Mouse (Mus musculus) left cerebral cortex, postnatal 36 days (tissue): ENCODE data around the gene Ago3. TPM values are rescaled to one million over a fixed set of nuclear protein-coding genes. Genes with fewer than 3 reads are reported as not detected.
A peak's percentile ranks its signal among the peaks of the same experiment; 100 is the strongest.

Experiments used
- DNase-seq, 2 experiments: peaks; one replicate each; pipeline ENCODE4 v3.0.0; 2021 to 2022; ENCODE audit warnings: low spot score in 2 of 2, mixed read lengths in 1 of 2
- intact Hi-C: fragments of 180-260 bp; cut with DNase I; formaldehyde crosslinking; loops from one replicate; pipeline ENCODE4 v1.15.1; 2025
- total RNA-seq, 2 experiments: library from RNA; stranded (reverse); gene quantifications; 2 replicates each; pipeline ENCODE4 v1.2.3; 2021

Ago3 gene
- total RNA-seq, 2 experiments from 2014 or later = 23.7 to 43.1 TPM

DNA sequence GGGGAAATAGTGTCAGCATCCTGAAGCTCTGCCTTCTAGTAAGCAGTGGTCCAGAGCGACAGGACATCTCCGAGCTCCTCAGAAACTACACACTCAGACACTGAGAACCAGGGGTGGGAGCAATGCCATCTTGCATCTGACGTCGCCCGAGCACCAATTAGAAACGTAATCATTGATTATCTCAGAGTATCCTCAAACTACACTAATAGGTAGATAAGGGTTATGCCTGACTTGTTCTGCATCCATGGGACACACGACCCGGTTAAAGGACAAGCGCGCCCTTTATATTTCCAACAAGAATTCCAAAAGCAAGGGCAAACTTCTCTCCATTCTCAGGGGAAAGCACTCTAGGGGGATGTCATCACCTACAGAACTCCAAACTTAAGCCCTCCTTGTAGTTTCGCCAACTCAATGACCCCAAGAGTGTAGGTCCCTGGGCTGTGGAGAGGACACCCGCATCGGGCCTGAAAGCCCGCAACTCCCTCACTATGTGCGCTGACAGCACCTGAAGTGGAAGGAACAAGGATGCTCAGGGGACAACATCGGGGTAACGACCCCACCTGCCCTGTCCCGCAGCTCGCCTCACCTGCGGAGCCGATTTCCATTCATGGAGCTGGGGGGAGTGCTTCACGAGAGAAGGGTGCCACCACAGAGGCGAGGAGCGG is 542 bp downstream of the Ago3 start:
- no peak for DNase-seq
- intact Hi-C loops = no loop called here

DNA sequence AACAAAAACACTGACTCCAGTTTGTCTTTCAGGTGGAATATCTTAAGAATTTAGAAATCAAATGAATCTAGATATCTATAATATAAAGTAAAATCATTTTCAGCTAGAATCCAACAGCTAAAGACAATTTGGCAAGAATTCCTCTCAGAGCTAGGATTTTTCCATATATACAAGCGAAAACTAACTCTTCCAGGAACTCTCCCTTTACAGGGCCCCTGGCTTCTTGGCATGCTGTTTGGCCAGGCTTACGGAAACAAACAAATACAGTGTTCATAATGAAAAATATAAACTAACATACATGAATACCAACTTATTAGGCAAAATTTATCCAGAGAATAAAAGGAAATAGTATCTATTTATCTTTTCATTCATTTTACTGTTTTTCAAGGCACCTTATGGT is 5.5 kb downstream of the Ago3 start:
- DNase-seq = no peak
- intact Hi-C loops = no loop called here

DNA sequence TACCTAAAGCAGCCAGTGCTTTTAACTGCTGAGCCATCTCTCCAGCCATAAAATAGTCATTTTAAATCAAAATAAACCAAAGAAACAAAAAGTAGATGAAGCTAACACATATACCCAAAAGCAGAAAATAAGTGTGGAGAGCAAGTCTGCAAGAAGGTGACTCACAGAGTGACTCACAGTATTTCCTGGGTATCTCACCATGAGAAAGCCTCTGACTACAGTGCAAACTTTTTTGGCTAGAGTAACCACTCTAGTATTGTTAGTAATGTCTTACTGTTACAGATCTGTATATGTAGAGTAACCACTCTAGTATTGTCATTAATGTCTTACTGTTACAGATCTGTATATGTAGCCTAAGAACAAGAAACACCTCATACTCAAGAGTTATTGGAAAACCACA is 13.6 kb downstream of the Ago3 start:
- no peak for DNase-seq
- intact Hi-C loops = no loop called here

DNA sequence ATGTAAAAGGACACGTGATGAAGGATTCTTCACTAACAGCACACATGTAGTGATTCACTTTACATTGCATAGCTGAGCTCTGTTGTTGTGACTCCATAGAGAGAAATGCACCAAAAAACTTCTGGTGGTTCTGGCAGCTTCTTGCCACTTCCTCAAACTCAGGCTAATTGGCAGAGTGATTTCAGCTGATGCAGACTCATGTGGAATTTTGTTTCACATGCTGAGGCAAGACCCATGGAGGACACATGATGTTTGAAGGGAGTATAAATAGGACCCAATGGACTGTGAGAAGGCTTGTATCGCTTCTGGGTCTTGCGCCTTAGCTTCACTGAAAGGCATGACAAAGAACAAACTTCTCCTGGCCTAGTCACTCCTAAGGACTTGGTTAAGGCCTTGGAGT is 16.8 kb downstream of the Ago3 start:
- no peak for DNase-seq
- intact Hi-C loops = no loop called here

DNA sequence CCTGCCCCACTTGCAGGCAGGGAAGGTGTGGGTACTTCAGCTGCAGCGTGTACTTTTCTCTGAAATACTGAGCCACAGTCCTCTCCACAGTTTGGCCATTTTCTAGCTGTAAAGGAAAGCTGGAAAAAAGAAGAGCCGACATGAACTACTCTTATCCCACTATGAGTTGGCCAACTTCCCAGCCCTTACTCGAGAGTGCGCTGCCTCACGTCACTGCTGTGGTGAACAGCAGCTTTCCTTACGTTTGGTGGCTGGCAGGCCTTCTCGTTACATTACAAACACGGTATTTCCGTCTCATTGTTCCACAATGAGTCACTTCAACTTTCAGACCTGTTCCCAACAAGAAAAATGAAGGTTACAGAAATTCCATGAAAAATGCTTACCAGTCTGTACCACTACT is 57.9 kb downstream of the Ago3 start:
- intact Hi-C loops = no loop called here
- DNase-seq = peak in 1 of 2 experiments; percentile 7

DNA sequence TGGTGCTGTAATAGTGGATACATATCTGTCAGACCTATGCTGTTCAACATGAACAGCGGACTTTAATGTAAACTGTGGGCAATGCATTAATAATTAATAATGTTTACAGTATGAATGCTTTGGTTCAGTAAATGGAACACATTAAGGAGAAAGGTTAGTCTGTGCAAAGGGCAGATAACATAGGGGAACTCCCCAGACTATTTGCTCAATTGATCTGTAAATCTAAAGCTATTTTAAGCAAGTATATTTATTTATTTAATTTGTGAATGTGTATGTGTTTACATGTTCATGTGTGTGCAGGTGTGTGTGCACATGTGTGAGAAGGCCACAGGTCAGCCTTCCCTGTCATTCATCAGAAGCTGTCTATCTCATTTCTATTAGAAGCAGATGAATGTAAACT is 69.3 kb downstream of the Ago3 start:
- DNase-seq = no peak
- intact Hi-C loops = no loop called here

DNA sequence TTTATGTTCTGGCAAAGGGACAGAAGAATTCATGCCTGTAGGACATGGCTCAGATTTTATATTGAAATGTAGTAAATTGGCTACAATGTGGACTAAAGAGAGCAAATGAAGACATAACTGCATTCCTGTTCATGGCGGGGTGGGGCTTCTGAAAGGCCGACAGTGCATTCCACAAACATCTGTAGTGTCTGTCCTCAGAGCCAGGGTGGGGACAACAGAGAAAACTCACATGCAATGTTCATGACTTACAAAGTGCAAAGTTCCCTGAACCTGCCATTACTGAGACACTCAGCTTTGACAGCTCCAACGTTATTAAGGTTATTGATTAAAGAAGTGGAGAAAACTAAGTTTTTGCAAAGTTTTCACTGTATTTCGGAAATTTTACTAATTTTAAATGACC is 85.9 kb downstream of the Ago3 start:
- intact Hi-C loops = no loop called here
- no peak for DNase-seq

DNA sequence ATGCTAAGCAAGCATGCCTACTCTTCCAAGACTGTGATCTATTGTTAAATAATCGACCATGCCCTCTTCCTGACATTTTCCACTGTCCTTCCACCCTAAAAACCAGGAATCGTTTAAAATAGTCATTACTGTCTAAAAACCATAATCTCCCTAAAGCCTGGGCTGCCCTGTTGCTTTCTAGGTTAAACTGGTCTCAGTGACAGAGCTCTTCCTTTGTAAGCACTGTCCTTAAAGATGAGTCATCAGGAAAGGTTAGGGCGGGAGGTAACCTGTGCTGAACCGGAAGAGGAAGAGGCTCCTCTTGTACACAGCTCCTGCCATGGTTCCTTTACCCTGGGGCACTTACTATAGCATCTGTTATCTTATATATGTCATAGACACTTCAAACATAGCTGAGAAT is 89.9 kb downstream of the Ago3 start:
- no peak for DNase-seq
- intact Hi-C loops = no loop called here

DNA sequence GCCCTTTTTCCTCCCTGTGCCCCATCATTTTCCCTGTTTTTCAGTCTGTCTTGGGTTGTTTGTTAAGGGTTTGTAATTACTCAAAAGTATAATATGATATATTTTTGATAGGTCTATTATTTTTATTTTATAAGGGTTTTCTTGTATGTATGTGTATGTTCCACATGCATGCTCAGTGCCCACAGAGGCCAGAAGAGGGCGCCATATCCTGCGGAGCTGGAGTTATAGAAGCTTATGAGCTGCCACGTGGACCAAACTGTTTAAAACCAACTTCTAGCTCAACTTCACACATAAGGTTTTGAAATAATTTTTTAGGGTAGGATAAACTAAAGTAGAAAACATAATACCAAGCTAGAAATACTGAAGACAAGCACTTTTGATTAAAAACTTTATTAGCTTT is 97.0 kb downstream of the Ago3 start:
- intact Hi-C loops = no loop called here
- no peak for DNase-seq

DNA sequence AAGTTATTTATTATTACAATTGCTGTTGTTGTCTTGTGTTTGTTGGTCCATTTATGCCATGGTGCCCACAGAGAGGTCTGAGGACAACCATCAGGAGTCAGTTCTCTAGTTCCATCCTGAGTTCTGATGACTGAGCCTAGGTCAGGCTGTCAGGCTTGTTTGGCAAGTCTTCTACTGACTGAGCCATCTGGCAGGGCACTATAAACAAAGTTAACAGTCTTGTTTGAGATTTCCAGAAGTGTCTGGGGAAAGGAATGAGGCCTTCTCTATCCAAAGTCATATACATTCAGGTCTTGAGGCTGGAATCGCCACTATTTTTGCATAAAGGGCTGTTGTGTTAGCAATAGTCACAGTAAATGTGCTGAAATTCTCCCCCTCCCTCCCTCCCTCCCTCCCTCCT is 97.6 kb downstream of the Ago3 start:
- intact Hi-C loops = no loop called here
- no peak for DNase-seq

DNA sequence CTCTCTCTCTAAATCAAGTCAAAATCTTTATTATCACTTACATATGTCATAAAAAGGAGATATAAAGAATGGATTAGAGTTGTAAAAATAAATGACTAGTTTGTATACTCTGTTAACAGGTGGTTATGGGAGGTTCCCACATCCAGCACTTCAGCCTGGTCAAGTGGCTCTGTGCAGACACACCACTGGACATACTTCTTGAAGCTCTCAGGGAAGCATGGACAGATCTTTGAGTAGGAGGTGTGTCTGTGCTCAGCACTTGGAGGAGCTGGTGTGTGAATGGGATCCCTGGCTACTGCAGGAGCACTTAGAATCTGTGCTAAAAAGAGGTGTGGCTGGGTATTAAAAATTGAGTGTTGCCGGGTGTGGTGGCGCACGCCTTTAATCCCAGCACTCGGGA is 99.1 kb downstream of the Ago3 start:
- no peak for DNase-seq
- intact Hi-C loops = no loop called here

DNA sequence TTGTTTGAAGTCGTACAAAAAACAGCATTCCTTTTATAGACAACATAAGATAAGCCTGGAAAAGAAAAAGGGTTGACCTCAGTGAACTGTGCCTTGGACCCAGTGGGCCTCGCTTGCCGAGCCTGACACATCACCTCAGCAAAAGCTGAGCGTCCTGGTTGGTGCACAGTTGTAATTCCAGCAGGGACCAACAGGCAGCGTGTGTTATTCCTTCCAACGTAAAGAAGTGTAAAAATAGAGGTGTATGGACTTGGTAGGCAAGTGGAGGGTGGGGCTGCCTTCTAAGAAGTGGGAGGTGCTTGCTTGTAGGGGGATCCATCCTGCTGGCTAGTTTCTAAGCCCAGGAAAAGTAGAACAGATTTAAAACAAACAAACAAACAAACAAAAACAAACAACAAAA is 103.3 kb downstream of the Ago3 start:
- intact Hi-C loops = no loop called here
- no peak for DNase-seq

DNA sequence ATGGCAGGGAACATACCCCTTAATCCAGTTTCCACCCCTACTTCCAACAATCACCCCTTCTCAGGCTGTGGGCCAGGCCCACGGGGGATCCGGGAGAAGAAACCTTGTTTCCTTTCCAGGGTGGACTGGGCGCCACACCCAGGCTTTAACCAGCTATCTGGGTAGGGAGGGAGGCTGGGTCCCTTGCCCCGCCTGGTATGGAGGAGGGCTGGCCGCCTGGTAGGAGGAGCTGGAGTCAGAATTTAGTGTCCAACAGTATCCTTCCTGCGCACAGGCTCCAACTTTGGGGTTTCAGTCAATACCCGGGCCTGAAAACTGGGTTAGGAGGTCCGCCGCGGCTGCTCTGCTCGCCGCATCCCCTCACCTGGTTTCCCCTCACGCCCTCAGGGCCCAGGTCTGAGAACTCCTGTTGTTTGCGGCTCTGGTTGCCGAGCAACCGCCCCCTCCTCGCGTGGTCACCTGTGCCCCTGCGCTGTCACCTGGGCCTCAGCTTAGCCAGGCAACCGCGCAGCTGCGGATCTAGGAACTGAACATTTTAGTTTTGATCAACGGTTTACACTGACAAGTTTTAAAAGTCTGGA is 104.0 kb downstream of the Ago3 start, which contains the start of gene Tekt2:
Tekt2 (minus strand) TSS at position 408 of the 581 bp plus-strand sequence.
- intact Hi-C loops = no loop called here
- DNase-seq = no peak

DNA sequence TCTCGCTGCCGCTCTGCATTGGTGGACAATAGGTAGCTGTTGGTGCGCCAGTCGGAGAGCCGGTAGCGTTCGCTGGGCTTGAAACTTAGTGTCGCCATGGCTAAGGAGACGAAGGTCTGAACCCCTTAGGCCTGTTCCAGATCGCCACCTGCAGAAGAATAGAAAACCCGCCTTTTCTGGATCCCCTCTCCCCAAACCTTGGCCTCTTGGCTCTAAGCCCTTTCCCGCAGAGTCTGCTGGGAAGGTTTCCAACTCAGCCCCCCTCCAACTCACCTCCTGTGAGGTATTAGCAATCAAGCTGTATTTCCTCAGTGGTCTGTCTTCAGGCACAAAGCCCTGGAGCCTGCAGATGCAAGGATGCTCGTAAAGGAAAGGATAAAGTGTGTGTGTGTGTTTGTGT is 104.5 kb downstream of the Ago3 start:
- intact Hi-C loops = no loop called here

DNA sequence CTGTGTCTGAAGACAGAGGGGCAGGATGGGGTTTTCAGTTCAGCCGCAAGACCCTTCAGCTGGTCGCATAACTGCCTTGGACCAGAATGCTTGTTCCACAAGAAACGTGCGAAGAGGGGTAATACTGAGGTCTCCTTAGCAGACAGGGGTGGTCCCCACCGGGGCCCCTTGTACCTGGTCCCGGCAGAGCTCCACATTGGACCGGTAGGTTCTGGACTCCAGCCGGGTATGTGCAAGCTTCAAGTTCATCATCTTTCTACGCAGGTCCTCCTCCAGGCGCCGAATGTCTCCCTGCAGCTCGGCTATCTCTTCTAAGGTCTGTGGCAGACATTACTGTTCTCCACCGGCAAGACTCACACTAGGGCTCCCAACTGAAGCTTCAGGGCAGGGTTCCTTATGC is 106.7 kb downstream of the Ago3 start:
- intact Hi-C loops = no loop called here
- DNase-seq = no peak

More for the DNA sequence above, 104.5 kb downstream of the Ago3 start:
- no peak for DNase-seq

DNA sequence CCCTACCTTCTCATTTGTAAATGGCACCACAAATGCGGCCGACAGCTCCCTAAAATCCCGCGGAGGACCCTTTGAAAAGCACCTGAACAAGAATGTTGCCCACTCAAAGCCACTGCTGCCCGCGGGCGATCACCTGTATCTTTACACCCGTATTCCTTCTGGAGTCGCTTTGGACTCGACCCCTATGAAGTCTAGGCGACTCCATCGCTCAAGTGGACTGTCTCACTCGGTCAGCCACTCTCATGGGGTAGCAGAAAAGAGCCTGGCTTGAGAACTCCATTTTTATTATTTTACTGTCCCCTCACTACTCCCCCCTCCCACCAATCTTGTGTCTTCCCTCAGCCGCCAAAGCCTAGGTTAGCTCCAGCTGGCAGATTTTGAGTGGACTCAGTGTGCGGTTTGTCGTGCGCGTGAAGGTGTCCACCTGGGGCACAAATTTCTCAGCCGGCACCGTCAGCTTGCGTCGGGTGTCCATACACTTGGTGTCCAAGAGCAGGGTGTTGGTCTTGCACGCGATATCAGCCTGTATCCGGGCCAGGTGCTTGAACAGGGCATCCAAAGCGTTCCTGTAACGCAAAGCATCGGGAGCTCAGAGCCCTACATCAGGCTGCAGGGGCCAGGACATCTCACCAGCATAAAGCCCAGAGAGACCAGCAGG is 107.4 kb downstream of the Ago3 start:
- intact Hi-C loops = no loop called here
- no peak for DNase-seq

DNA sequence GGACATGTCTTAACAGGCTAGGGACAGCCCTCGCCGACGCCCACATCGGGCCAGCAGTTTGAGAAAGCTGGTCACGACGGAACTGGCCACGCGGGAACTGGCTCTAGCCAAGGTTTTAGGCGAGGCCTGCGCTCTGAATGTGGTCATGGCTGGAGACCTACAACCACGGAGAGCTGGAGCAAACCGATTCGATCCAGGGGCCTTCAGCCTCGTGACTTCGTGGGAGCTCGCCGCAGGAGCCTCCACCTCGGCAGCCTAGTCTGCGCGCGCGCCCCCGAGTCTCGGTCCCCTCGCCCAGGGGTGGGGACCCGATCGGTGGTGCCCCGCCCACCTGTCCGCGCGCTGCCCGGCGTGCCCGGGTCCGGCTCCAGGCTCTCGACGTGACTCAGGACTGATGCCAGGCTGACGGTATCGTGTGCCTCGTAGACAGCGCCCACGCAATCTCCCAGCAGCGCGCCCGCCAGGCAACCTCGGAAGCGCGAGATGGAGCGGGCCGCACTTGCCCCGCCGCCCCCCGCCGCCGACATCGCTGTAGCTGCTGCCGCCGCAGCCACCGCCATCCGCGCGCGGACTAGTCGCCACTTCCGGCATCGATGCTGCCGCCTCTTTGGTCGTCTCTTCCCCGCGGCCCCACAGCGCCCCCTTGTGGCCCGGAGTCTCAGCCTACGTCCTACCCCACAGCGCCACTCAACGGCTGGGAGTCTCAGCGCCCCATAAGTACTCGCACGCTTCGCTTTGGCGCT is 108.1 kb downstream of the Ago3 start, which contains the start of gene Adprhl2:
Adprhl2 (minus strand) TSS at position 593 of the 743 bp plus-strand sequence.
- intact Hi-C loops = no loop called here
- peak; percentile 99 for DNase-seq

DNA sequence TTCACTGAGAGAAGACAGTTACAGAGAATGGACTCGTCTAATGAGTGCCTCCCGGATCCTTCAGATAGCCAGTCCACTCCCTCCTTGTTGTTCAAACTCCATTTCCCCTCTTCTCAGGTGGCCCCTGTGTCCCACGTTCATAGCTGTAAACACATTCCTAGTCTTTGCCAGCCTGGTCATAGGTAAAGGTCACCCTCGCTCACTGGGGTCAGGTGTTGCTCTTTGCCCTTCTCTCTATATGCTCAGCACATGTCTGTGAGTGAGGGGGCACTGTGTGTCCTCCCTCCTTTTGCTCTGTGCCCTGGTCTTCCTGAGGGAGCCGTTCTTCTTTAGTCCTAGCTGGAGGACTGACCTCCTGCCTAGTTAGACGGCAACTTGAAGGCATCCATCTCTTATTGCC is 109.5 kb downstream of the Ago3 start:
- intact Hi-C loops = no loop called here
- DNase-seq = no peak

DNA sequence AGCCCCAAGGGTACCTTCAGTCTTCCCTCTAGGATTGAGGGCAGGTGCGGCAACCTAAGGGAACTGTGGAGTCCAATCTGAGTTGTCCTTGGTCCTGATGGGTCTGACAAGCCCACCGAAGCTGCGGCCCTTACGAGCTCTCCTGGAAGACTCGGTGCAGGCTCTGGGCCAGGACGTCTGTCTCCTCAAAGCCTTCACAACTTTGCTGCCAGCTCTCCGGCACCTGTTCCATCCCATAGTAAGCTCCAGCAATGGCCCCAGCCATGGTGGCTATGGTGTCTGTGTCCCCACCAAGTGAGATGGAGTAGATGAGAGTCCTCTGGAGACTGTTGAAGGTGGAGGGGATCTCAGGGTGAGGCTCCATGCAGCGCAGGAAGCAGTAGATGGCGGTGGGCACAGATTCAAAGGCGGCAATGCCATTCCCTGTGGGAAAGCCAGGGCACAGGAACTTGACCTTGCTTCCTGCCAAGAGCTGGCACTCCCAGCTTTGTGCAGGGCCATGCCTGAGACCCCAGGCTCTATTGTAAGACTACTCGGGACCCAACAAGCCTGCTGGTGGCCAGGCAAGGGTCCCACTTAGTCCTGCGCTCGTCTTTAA is 112.8 kb downstream of the Ago3 start:
- intact Hi-C loops = no loop called here
- no peak for DNase-seq

DNA sequence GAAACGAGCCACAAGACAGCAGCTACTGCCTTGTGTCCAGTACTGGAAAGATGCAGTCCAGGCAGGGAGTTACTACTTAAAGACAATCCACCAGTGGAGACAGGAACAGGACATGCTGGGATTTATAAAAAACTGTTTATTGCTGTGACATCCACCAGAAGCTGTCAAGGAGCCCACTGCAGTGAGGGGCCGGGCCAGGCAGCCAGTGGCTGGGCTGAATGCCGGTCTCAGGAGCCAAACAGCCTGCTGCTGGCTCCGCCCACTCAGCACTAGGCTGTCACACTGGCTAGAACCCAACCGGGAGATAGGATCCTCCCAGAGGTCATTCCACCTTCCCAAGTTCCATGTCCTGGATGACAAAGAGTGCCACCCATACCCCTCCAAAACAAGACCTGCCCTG is 113.4 kb downstream of the Ago3 start:
- no peak for DNase-seq
- intact Hi-C loops = no loop called here
